Mouse (Mus musculus) G1E (cell line): ENCODE data around the gene Srpx. TPM values are rescaled to one million over a fixed set of nuclear protein-coding genes. Genes with fewer than 3 reads are reported as not detected.

Experiments
- ATAC-seq: 2 replicates; pipeline ENCODE4 v1.8.0; 2016; ENCODE audit warnings: mild to moderate bottlenecking; ENCODE audit not compliant: insufficient number of reproducible peaks, poor library complexity, low FRiP score, severe bottlenecking; ENCODE audit errors: extremely low read depth
- DNase-seq: peaks from one replicate; pipeline ENCODE4 v3.0.0; 2012; ENCODE audit warnings: low spot score
- H3K27me3 ChIP-seq: 2 replicates; pipeline ENCODE4 v1.6.1; 2012; ENCODE audit warnings: mild to moderate bottlenecking, low read length, inconsistent platforms; ENCODE audit not compliant: insufficient read depth
- H3K36me3 ChIP-seq: replicated peaks from 2 replicates; pipeline ENCODE3; 2012; ENCODE audit warnings: mild to moderate bottlenecking, inconsistent platforms
- H3K4me1 ChIP-seq: 2 replicates; pipeline ENCODE4 v1.6.1; 2012; ENCODE audit warnings: low read depth, low read length, inconsistent platforms, mixed read lengths; ENCODE audit not compliant: insufficient read depth
- H3K4me3 ChIP-seq: 2 replicates; pipeline ENCODE4 v1.5.1; 2012; ENCODE audit warnings: low read depth, mild to moderate bottlenecking, inconsistent platforms, low read length, moderate library complexity, mixed read lengths
- H3K9me3 ChIP-seq: replicated peaks from 2 replicates; pipeline ENCODE4 v1.6.1; 2012; ENCODE audit warnings: inconsistent platforms
- CTCF ChIP-seq: IDR thresholded peaks from 2 replicates; pipeline ENCODE4 v1.5.1; 2012; ENCODE audit warnings: low read depth, low read length, inconsistent platforms, mixed read lengths
- GATA1 ChIP-seq: IDR thresholded peaks from 2 replicates; pipeline ENCODE4 v1.6.1; 2012; ENCODE audit warnings: borderline replicate concordance, low read length, inconsistent platforms, mixed read lengths
- GATA2 ChIP-seq: IDR thresholded peaks from 2 replicates; pipeline ENCODE4 v1.6.1; 2012; ENCODE audit warnings: low read depth, low read length, inconsistent platforms, borderline replicate concordance
- POLR2AphosphoS5 ChIP-seq: IDR thresholded peaks from 2 replicates; pipeline ENCODE4 v1.6.1; 2012; ENCODE audit warnings: low read depth, low read length, inconsistent platforms; ENCODE audit not compliant: insufficient replicate concordance
- TAL1 ChIP-seq: conservative IDR thresholded peaks from 2 replicates; pipeline ENCODE4 v1.6.1; 2012; ENCODE audit warnings: low read depth, low read length, inconsistent platforms, mixed read lengths
- polyA plus RNA-seq: library from polyadenylated mRNA; stranded (reverse); fragments of >175 nt; gene quantifications from 2 replicates; pipeline ENCODE4 v1.2.3, GENCODE M21; 2012
- total RNA-seq, 2 experiments: library from RNA; stranded (forward) in 1 of 2; stranded (reverse) in 1 of 2; fragments of 200-1000 nt in 1 of 2; fragments of >200 nt in 1 of 2; fragmentation: Nextera tagmentation in 1 of 2; gene quantifications; 2 replicates each; pipeline ENCODE4 v1.2.3; 2014 to 2017

Gene Srpx
- total and polyA plus RNA-seq, 3 experiments: not detected

DNA sequence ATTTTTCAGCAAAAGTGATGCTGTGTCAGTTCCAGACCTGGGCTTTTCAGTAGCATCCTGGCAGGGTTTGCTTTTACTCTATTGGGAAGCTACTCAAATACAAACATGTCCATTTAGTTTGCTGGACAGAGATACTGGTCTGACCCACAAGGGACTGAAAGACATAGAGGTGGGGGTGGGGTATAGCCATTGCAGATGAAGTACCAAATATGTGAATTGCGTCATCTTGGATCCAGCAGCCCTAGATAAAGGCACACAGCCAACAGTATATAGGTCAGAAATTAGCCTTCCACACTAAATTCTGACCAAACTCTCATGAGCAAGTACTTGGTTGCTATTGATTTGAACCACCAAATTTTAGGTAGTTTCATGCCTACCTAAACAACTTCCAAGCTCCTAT, 14.8 kb downstream of the Srpx start:
- H3K36me3 ChIP-seq: no peaks in the 10 kb centered on the region
- no peaks in the 10 kb centered on the region for H3K9me3 ChIP-seq
- no peak for TF ChIP-seq GATA2
- no peak for TF ChIP-seq GATA1
- no peak for TF ChIP-seq CTCF
- TF ChIP-seq POLR2AphosphoS5: no peak
- H3K27me3 ChIP-seq: no peaks in the 10 kb centered on the region
- no peak for ATAC-seq
- no peaks in the 10 kb centered on the region for H3K4me1 ChIP-seq
- no peak overlapping the region for H3K4me3 ChIP-seq
- DNase-seq: no peak

DNA sequence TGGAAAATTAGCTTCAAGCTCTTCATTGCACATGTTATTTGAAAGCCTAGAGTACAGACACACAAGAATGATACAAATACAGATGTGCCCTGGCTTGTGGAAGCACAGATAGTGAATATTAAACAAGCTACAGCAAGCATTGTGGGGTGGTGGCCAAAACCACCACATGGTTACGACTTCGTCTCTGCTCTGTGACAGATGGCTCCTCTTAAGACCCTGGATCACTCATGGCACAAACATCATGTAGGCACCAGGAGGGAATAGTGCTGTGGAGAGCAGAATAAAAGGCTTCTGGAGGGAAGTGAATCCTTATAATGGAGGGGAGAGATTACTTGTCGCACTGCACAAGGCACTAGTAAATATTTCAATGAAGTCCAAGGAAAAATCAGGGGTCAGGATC, 21.7 kb downstream of the Srpx start:
- Histone ChIP-seq H3K9me3 (no peaks in the 10 kb centered on the region), H3K4me1 (no peaks in the 10 kb centered on the region), H3K4me3 (no peak overlapping the region), H3K27me3 (no peaks in the 10 kb centered on the region), H3K36me3 (no peaks in the 10 kb centered on the region)
- no peak for DNase-seq
- ATAC-seq: no peak
- TF ChIP-seq TAL1 (no peak), GATA2 (no peak), CTCF (no peak), POLR2AphosphoS5 (no peak), GATA1 (no peak)

DNA sequence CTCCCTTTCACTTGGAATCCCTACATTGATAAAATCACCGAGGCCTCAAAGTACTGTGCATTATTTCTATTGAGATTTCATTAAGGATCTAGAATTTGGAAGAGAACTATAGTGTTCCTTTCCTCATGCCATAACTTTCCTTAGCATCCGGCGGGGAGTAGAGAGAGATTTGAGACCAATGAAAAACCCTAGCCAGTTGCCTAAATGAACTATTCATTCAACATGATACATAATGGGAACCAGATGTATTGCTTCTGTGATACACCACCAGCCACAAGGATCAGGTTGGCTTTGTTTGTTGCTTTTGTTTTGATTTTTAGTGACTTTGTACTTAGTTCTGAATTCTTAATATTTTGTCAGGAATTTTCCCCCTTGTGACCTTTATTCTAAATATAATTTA, 37.1 kb downstream of the Srpx start:
- Histone ChIP-seq H3K27me3 (no peaks in the 10 kb centered on the region), H3K36me3 (no peaks in the 10 kb centered on the region), H3K4me3 (no peak overlapping the region), H3K9me3 (no peaks in the 10 kb centered on the region), H3K4me1 (no peaks in the 10 kb centered on the region)
- DNase-seq: no peak
- ATAC-seq: no peak
- TF ChIP-seq TAL1 (no peak), GATA1 (no peak), CTCF (no peak), POLR2AphosphoS5 (no peak), GATA2 (no peak)

DNA sequence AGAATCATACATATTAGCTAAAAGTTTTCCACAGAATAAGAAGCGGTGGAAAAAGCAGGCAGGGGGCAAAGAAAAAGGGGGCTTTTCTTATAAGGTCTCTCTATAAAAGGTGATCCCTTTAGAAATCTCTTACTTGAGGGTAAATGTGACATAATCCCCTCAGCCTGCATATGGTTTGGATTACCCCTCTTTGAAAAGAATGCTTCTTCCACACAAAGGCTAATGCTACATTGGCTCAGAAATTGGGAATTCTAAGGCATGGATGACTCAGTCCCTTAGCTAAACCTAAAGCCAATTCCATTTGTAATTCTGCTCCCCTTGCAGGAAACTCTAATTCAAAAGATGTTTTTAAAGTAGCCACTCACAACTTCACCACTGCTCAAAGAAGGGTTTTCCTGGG, 37.5 kb downstream of the Srpx start:
- DNase-seq: no peak
- Histone ChIP-seq H3K27me3 (no peaks in the 10 kb centered on the region), H3K4me1 (no peaks in the 10 kb centered on the region), H3K36me3 (no peaks in the 10 kb centered on the region), H3K4me3 (no peak overlapping the region), H3K9me3 (no peaks in the 10 kb centered on the region)
- ATAC-seq: no peak
- TF ChIP-seq GATA1 (no peak), POLR2AphosphoS5 (no peak), GATA2 (no peak), CTCF (no peak)

DNA sequence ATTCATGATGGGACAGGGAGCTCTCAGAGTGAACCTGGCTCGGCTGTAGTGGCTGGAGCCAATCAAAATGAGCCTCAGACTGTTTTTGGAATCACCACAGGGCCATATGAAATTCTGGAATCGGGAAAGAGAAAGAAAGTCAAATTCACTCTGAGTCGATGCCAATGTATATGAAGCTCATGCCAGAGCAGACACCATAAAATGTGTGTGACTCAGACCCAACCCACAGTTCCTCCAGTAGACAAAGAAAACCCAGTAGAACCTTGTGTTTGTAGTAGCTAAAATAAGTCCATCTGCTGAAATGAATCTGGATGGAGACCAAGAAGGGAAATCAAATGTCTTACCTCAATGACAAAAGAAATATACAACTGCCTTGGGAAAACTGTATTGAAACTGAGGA, 43.5 kb downstream of the Srpx start:
- Histone ChIP-seq H3K9me3 (no peaks in the 10 kb centered on the region), H3K4me1 (no peaks in the 10 kb centered on the region), H3K4me3 (no peak overlapping the region), H3K27me3 (no peaks in the 10 kb centered on the region), H3K36me3 (no peaks in the 10 kb centered on the region)
- TF ChIP-seq POLR2AphosphoS5 (no peak), TAL1 (no peak), GATA2 (no peak), GATA1 (no peak), CTCF (no peak)
- DNase-seq (no peak), ATAC-seq (no peak)

DNA sequence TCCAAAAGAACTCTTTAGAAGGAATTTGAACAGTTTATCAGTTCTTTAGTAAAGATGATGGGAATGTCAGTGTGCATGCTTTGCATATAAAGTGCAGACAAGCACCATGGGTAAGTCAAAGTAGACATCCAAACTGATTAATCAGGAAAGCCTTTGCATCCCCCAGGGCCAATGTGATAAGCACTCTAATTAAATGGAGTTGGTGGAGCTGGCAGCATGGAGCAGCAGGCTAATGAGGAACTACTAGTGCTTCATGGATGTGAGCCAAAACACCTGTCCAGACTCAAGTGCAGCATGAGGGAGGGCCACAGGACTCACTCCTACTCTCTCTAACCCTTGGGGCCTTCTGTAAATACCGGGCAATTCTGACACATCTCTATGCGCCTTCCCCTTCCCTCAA, 46.0 kb downstream of the Srpx start:
- TF ChIP-seq CTCF: no peak
- TF ChIP-seq POLR2AphosphoS5: no peak
- TF ChIP-seq TAL1: no peak
- Histone ChIP-seq H3K9me3 (no peaks in the 10 kb centered on the region), H3K27me3 (no peaks in the 10 kb centered on the region), H3K36me3 (no peaks in the 10 kb centered on the region), H3K4me1 (no peaks in the 10 kb centered on the region), H3K4me3 (no peak overlapping the region)
- DNase-seq: no peak
- ATAC-seq: no peak

DNA sequence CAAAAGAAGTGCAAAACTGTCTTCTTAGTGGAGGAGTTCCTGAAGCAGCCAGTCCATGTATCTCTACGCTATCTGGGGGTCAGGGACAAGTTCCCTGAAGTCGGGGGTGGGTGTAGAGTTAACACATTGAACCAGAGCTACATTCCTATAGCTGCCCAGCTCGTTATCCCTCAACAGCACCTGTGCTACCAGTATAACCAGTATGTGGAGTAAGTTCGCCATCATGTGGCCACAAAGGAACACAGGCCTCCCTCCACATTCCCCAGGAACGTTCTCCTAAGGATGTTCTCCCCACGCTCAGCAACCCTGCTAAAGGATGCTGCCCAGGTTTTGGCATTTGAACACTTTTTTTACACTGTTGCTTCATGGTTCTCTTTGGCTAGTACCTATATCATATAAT, 46.8 kb downstream of the Srpx start:
- no peaks in the 10 kb centered on the region for H3K27me3 ChIP-seq
- ATAC-seq (no peak), DNase-seq (no peak)
- TF ChIP-seq TAL1 (no peak), POLR2AphosphoS5 (no peak), GATA1 (no peak)
- H3K4me1 ChIP-seq: no peaks in the 10 kb centered on the region
- H3K36me3 ChIP-seq: no peaks in the 10 kb centered on the region
- no peak overlapping the region for H3K4me3 ChIP-seq
- no peaks in the 10 kb centered on the region for H3K9me3 ChIP-seq
